Mouse (Mus musculus) neural tube, embryonic 11.5 days (tissue): ENCODE data around the gene Gm49378. TPM values are rescaled to one million over a fixed set of nuclear protein-coding genes. Genes with fewer than 3 reads are reported as not detected.
A peak's percentile ranks its signal among the peaks of the same experiment; 100 is the strongest.

Source experiments
- ATAC-seq: fragments of 200-750 bp; cut with Nextera tagmentation; 2 replicates; pipeline ENCODE4 v1.8.0; 2017; ENCODE audit warnings: moderate number of reproducible peaks, mild to moderate bottlenecking, moderate TSS enrichment, moderate library complexity; ENCODE audit not compliant: insufficient read depth, low FRiP score, low TSS enrichment
- DNase-seq: peaks from one replicate; pipeline ENCODE4 v3.0.0-alpha.2; 2015; ENCODE audit warnings: low spot score
- H3K27ac ChIP-seq: fragments of 300-500 bp; sonication (generic); 2 replicates; pipeline ENCODE4 v1.5.1; 2014; ENCODE audit warnings: low read depth, mild to moderate bottlenecking, low read length
- H3K27me3 ChIP-seq: fragments of 300-500 bp; sonication (generic); 2 replicates; pipeline ENCODE4 v1.6.1; 2014; ENCODE audit warnings: mild to moderate bottlenecking, low read length, mixed read lengths; ENCODE audit not compliant: control insufficient read depth, insufficient read depth
- H3K36me3 ChIP-seq: fragments of 300-500 bp; sonication (generic); 2 replicates; pipeline ENCODE4 v1.6.1; 2014; ENCODE audit warnings: mild to moderate bottlenecking, low read length, moderate library complexity, mixed read lengths; ENCODE audit not compliant: control insufficient read depth, insufficient read depth
- H3K4me1 ChIP-seq: fragments of 300-500 bp; sonication (generic); 2 replicates; pipeline ENCODE4 v1.6.1; 2014; ENCODE audit warnings: low read length, mixed read lengths; ENCODE audit not compliant: control insufficient read depth, insufficient read depth
- H3K4me2 ChIP-seq: fragments of 300-500 bp; sonication (generic); 2 replicates; pipeline ENCODE4 v1.6.1; 2014; ENCODE audit warnings: low read depth, mild to moderate bottlenecking, moderate library complexity
- H3K4me3 ChIP-seq: fragments of 300-500 bp; sonication (generic); 2 replicates; pipeline ENCODE4 v1.5.1; 2014; ENCODE audit warnings: low read depth, low read length
- H3K9ac ChIP-seq: fragments of 300-500 bp; sonication (generic); 2 replicates; pipeline ENCODE4 v1.6.1; 2014; ENCODE audit warnings: mild to moderate bottlenecking, low read length
- H3K9me3 ChIP-seq: fragments of 300-500 bp; sonication (generic); 2 replicates; pipeline ENCODE4 v1.6.1; 2016; ENCODE audit warnings: low read length; ENCODE audit not compliant: control insufficient read depth
- WGBS: fragments of 180-500 bp; shearing (Covaris S2); extraction: QIAGEN DNeasy Blood & Tissue Kit; methylation state at CpG from one replicate; pipeline ENCODE4 v1.1.7; 2014; 5-methylcytosine and 5-hydroxymethylcytosine counted together
- polyA plus RNA-seq: library from polyadenylated mRNA; unstranded; fragments of >200 nt; fragmentation: Nextera tagmentation; extraction: Ambion mirVana; gene quantifications from 2 replicates; pipeline ENCODE4 v1.2.1, GENCODE M21; 2014

The Gm49378 gene
- 1.0 and 1.6 TPM in 2 replicates for polyA plus RNA-seq

DNA sequence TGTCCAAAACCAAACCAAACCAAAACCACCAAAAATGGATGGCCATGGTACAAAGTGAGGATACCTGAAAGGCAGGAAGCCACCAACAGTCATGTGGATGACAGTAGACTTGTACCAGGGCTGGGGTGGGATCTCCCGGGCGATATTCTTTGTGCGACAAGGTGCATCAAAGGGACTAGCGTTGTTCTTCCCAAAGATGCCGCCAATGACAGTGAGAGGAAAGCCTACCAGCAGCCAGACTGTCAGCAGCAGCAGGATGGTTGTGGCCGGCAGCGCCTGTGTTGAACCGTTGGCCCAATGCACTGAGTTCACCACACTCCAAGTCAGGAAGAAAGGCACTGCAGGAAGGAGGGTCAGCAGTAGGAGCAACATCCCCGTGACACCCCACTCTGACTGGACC, at the start of gene Gm49378:
TSS of gene Gm49378 (minus strand) at position 101 of the 400 bp plus-strand sequence.
- Histone ChIP-seq H3K4me3 (no peak within 1 kb of the TSS), H3K4me2 (no peak within 1 kb of the TSS), H3K9me3 (no peaks in the 10 kb centered on the region), H3K27me3 (no peaks in the 10 kb centered on the region), H3K9ac (no peak within 1 kb of the TSS), H3K27ac (no peak within 1 kb of the TSS), H3K4me1 (peaks cover 10% of the 10 kb centered on the region), H3K36me3 (peaks cover 10% of the 10 kb centered on the region)
- DNase-seq, result no peak
- WGBS, result 95% methylated on average over 9 of the region's 9 CpGs
- no peak for ATAC-seq

- peak; percentile 33 for ATAC-seq
- DNase-seq, result no peak
- Histone ChIP-seq H3K27me3 (no peaks in the 10 kb centered on the region), H3K4me3 (peak overlapping the region; percentile 77), H3K27ac (no peak overlapping the region), H3K4me1 (0 out of 2 replicates have a peak, but pooled peaks cover 3% of the 10 kb centered on the region), H3K36me3 (0 out of 2 replicates have a peak, but pooled peaks cover 3% of the 10 kb centered on the region), H3K9ac (no peak overlapping the region), H3K9me3 (no peaks in the 10 kb centered on the region), H3K4me2 (peak overlapping the region; percentile 35)
- 13% methylated on average over 3 of the region's 3 CpGs for WGBS
Observed at GRCm38 (mm10) chr14:55682118-55682493, 44.4 kb upstream of the Gm49378 start.

GRCm38 (mm10) chr14:55681160-55682117, 43.7 kb upstream of the Gm49378 start, which contains the start of gene Tinf2:
Gene Tinf2, minus strand, starts transcription at chr14:55681820.
- no peaks in the 10 kb centered on the region for H3K27me3 ChIP-seq
- peak within 1 kb of the TSS; percentile 67 for H3K27ac ChIP-seq
- H3K4me1 ChIP-seq, result 0 out of 2 replicates have a peak, but pooled peaks cover 3% of the 10 kb centered on the region
- H3K36me3 ChIP-seq, result 0 out of 2 replicates have a peak, but pooled peaks cover 3% of the 10 kb centered on the region
- peak within 1 kb of the TSS; percentile 77 for H3K4me3 ChIP-seq
- H3K9ac ChIP-seq, result peak within 1 kb of the TSS; percentile 68
- H3K4me2 ChIP-seq, result peak within 1 kb of the TSS; percentile 86
- DNase-seq (peak; percentile 96), ATAC-seq (peak; percentile 98)
- no peaks in the 10 kb centered on the region for H3K9me3 ChIP-seq
- under 1% methylated on average over 66 of the region's 66 CpGs for WGBS

DNA sequence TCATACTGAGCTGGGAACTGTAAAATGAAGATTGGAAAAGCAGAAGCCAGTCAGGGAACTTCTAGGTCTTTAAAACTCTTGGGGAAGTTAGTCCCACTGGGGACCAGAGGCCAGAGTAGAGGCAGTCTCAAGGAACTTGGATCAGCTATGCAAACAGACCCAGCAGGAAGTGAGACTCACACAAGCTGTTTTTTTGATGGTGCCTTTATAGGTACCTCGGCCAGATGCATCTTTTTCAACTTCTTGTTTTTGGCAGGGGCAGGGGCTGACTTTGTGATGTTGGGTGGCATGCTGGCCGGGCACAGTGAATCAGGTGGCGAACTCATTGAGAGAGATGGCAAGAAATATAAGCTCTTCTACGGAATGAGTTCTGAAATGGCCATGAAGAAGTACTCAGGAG, 39.9 kb upstream of the Gm49378 start:
- 84% methylated on average over 4 of the region's 4 CpGs for WGBS
- no peak overlapping the region for H3K4me3 ChIP-seq
- no peaks in the 10 kb centered on the region for H3K27me3 ChIP-seq
- H3K4me1 ChIP-seq, result peaks cover 7% of the 10 kb centered on the region; the same call in 1 of the 2 replicates
- no peak overlapping the region for H3K4me2 ChIP-seq
- H3K9ac ChIP-seq, result no peak overlapping the region
- H3K27ac ChIP-seq, result no peak overlapping the region
- ATAC-seq (no peak), DNase-seq (no peak)
- 0 out of 2 replicates have a peak, but pooled peaks cover 3% of the 10 kb centered on the region for H3K36me3 ChIP-seq
- H3K9me3 ChIP-seq, result no peaks in the 10 kb centered on the region

DNA sequence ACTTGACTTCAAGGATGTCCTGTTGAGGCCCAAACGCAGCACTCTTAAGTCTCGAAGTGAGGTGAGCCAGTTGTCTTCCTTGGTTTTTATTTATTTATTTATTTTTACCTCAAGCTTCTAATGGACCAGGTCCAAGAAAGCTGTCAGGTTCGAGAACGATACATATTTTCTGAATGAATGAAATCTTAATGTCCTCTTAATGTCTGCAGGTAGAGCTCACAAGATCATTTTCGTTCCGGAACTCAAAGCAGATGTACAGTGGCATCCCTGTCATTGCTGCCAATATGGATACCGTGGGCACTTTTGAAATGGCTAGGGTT, 35.0 kb upstream of the Gm49378 start:
- ATAC-seq (no peak), DNase-seq (no peak)
- peak overlapping the region; percentile 76 for H3K4me2 ChIP-seq
- H3K27me3 ChIP-seq, result no peaks in the 10 kb centered on the region
- no peaks in the 10 kb centered on the region for H3K9me3 ChIP-seq
- H3K9ac ChIP-seq, result peak overlapping the region; percentile 49
- 86% methylated on average over 7 of the region's 7 CpGs for WGBS
- H3K4me3 ChIP-seq, result peak overlapping the region; percentile 85
- peaks cover 17% of the 10 kb centered on the region; the same call in 1 of the 2 replicates for H3K4me1 ChIP-seq
- H3K36me3 ChIP-seq, result no peaks in the 10 kb centered on the region
- H3K27ac ChIP-seq, result no peak overlapping the region

DNA sequence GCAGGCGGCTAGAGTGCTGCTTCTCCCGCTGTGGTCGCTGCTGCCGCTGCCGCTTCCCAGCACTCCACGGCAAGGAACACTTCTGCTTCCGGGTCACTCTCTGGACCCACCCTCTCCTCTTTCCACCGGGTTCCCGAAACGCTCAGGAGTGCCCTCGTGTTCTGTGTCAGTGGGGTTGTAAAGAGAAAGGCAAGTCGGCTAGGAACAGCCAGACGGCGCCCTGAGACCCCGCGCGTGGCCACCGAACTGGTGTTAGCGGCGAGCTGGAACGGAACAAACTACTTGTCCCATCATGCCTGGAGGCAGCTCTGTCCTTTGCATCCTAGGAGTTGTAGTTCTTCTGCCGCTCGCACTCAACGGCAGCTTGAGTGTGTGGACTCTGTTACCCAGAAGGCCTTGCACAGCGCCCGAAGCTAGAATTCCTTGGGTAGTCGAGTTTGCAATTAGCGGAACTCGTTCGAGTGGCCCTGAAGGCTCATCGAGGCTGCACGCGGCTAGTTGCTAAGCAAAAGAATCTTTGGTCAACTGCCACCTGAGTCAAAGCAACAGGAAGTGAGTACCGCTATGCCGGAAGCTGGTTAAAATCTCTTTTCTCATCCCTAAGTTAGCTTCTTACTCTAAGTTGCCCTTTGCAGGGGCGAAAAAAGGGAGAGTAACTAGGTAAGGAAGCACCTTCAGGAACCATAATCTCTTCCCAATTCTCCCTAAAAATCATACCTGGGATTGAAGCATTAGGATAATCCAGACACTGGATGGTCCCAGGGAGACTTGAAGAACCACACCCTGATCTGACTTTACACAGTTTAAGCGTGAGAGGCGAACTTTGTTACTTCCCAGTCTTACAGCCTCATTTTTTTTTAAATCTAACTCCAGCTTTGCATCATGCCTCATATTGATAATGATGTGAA, 34.4 kb upstream of the Gm49378 start, which contains the start of the genes Gmpr2 and Nedd8:
TSS of gene Gmpr2 (plus strand) at position 109 of the 908 bp plus-strand sequence.
TSS of gene Nedd8 (minus strand) at position 292 of the 908 bp plus-strand sequence.
- peak within 1 kb of the TSS; percentile 85 for H3K4me3 ChIP-seq
- H3K4me1 ChIP-seq, result peaks cover 17% of the 10 kb centered on the region; the same call in 1 of the 2 replicates
- peak within 1 kb of the TSS; percentile 95 for H3K4me2 ChIP-seq
- H3K9ac ChIP-seq, result peak within 1 kb of the TSS; percentile 67
- no peaks in the 10 kb centered on the region for H3K27me3 ChIP-seq
- no peaks in the 10 kb centered on the region for H3K9me3 ChIP-seq
- no peaks in the 10 kb centered on the region for H3K36me3 ChIP-seq
- peak within 1 kb of the TSS; percentile 69 for H3K27ac ChIP-seq
- under 1% methylated on average over 38 of the region's 38 CpGs for WGBS
- ATAC-seq (peak; percentile 95), DNase-seq (peak; percentile 90)

DNA sequence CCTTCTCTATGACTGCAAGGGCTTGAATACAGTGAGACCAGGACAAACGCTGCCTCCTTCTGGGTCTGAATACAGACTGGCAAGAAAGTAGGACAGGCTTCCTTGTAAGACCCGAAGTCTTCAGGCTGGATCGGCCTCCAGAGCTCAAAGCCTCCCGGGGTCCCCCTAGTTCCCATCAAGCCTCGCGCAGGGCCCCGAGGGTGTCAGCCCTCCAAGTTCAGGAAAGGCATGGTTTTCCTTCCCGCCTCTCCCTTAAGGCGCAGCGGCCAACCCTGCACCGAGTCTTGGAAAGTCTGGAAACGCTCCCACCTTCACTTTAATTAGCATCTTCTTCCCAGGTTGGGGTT, 33.8 kb upstream of the Gm49378 start:
- no peaks in the 10 kb centered on the region for H3K27me3 ChIP-seq
- H3K9ac ChIP-seq, result peak overlapping the region; percentile 67
- WGBS, result 0% methylated on average over 12 of the region's 12 CpGs
- H3K4me3 ChIP-seq, result peak overlapping the region; percentile 85
- H3K4me1 ChIP-seq, result peaks cover 17% of the 10 kb centered on the region; the same call in 1 of the 2 replicates
- ATAC-seq (peak; percentile 62), DNase-seq (no peak)
- peak overlapping the region; percentile 69; the same call in 1 of the 2 replicates for H3K27ac ChIP-seq
- peak overlapping the region; percentile 95 for H3K4me2 ChIP-seq
- peaks cover 2% of the 10 kb centered on the region; the same call in 1 of the 2 replicates for H3K36me3 ChIP-seq
- no peaks in the 10 kb centered on the region for H3K9me3 ChIP-seq

DNA sequence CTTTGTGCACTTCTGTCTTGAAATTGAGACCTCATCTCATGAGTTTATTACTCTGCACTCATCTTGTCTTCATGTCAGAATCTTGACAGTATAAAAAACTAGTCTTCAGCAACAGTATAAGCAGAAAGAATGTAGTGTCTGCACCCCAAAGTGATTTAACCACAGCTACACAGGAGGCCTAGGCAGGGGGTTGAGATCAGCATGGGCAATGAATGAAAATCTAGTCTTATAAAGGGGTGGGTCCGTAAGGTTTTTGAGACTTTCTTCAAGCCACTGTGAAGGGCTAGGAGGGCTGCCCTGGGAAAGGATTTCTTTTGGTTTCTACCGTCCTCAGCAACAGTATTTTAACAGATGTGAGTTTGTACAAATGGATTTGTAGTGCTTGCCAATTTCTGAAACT, 22.9 kb upstream of the Gm49378 start:
- ATAC-seq, result no peak
- Histone ChIP-seq H3K9ac (no peak overlapping the region), H3K4me2 (0 out of 2 replicates have a peak overlapping the region, but pooled peaks have one; percentile 37), H3K27me3 (no peaks in the 10 kb centered on the region), H3K36me3 (peaks cover 6% of the 10 kb centered on the region), H3K27ac (no peak overlapping the region), H3K4me3 (peak overlapping the region; percentile 60), H3K4me1 (no peaks in the 10 kb centered on the region), H3K9me3 (no peaks in the 10 kb centered on the region)
- 26% methylated on average over 2 of the region's 2 CpGs for WGBS
- no peak for DNase-seq
